Mouse (Mus musculus): ENCODE measurements around the gene Nfib. TPM values are rescaled to one million over a fixed set of nuclear protein-coding genes. Genes with fewer than 3 reads are reported as not detected.
"Not testable (repeated sequence)": the region's sequence is repeated elsewhere in the genome, so short reads cannot be mapped to it uniquely, and the experiment has no call there.

The Nfib gene
- polyA plus RNA-seq, 1 experiment from 2014 or later, result 10.4 TPM

- no peak for DNase-seq (ENCODE audit: low spot score)
Measured at GRCm38 (mm10) chr4:82267832-82268778, 437.4 kb downstream of the Nfib start.

GRCm38 (mm10) chr4:82266066-82266619 lies 439.4 kb downstream of the Nfib start:
- no peak for DNase-seq (ENCODE audit: low spot score)

- not testable (repeated sequence) for DNase-seq (ENCODE audit: low spot score)
Measured at GRCm38 (mm10) chr4:82258545-82258944, 447.0 kb downstream of the Nfib start.

- DNase-seq (ENCODE audit: low spot score), result no peak
Measured at GRCm38 (mm10) chr4:82252054-82252453, 453.5 kb downstream of the Nfib start.

- DNase-seq (ENCODE audit: low spot score), result no peak
Measured at GRCm38 (mm10) chr4:82250355-82250659, 455.2 kb downstream of the Nfib start.

- no peak for DNase-seq (ENCODE audit: low spot score)
Measured at GRCm38 (mm10) chr4:82249518-82250354, 455.8 kb downstream of the Nfib start.

GRCm38 (mm10) chr4:82248961-82249360 lies 456.6 kb downstream of the Nfib start:
- no peak for DNase-seq (ENCODE audit: low spot score)

- no peak for DNase-seq (ENCODE audit: low spot score)
Measured at GRCm38 (mm10) chr4:82248031-82248430, 457.5 kb downstream of the Nfib start.

- DNase-seq (ENCODE audit: low spot score), result no peak
Measured at GRCm38 (mm10) chr4:82246290-82246689, 459.3 kb downstream of the Nfib start.

Other genes starting within 250 kb of the Nfib start
- gene Zdhhc21, start 154.2 kb upstream of the Nfib start, polyA plus RNA-seq (2015; fragmentation: Nextera tagmentation; extraction: Ambion mirVana), result 10.3 and 11.7 TPM in 2 replicates
- gene Cer1, start 179.4 kb upstream of the Nfib start, polyA plus RNA-seq (2015; fragmentation: Nextera tagmentation; extraction: Ambion mirVana), result not detected in 2 replicates

Data from thymus, postnatal 0 days (tissue).